ENCODE assay signal across 8 mouse cellular contexts in the genomic region with DNA sequence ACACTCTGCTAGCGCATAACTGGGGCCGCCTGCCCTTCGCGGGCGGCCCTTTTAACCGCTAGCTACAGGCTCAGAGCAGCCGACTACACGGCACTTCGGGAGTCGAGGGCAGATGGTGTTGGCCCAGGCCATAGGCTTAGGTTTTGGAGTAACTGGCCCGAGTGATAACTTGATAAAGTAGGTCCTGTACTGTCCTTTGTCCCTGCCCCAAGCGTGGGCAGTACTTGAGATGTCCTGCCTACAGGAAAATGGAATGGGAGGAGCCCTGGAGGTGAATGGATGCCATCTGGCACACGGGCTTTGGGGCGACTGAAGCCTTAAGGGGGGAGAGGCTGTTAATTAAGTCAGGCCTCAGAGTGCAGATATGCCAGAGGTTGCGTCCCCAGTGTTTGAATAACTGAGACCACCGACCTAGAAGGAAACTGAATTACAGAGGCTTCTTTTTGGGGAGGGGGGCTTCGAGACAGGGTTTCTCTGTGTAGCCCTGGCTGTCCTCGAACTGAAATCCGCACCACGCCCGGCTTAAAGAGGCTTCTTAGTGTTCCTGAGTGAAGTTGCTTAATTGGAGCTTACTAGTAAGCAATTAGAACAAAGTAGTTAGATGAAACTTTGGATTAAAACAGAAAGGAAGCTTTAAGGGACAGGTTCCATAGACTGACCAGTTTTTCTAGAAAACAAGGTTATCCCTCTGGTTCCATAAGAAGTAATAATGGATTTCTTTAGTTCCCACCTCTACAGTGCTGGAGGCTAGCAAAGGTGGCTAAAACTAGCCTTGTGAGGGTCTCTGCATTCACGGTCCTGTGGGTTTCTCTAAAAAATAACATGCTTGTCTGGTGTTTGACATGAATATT. TPM values are rescaled to one million over a fixed set of nuclear protein-coding genes. Genes with fewer than 3 reads are reported as not detected.
A peak's percentile ranks its signal among the peaks of the same experiment; 100 is the strongest.
DNase-seq lines count a peak whose midpoint lies in the region; ATAC-seq and TF ChIP-seq lines count a peak whose summit lies in the region.

No protein-coding gene starts in this region.

- H3K4me1 ChIP-seq in forebrain, embryonic 15.5 days = peaks cover 15% of the 10 kb centered on the region
- no peaks in the 10 kb centered on the region; the same call in 1 of the 2 replicates for H3K4me1 ChIP-seq in lung, adult 2 months (ENCODE audit: control insufficient read depth, insufficient read depth, low read length)
- peaks cover 6% of the 10 kb centered on the region; the same call in 1 of the 2 replicates for H3K4me1 ChIP-seq in olfactory bulb, adult 2 months (ENCODE audit: control insufficient read depth, insufficient read depth, low read length)

- no peaks in the 10 kb centered on the region for H3K9me3 ChIP-seq in forebrain, embryonic 15.5 days

- peak; percentile 63; the same call in 1 of the 2 replicates for TF ChIP-seq POLR2A in lung, adult 2 months (IDR thresholded peaks at IDR 0.05; ENCODE audit: borderline replicate concordance, extremely low read depth, low read depth, low read length)
- TF ChIP-seq POLR2A in olfactory bulb, adult 2 months (IDR thresholded peaks at IDR 0.05; ENCODE audit: insufficient read depth, low read depth, low read length) = no peak

- under 1% methylated on average over 22 of the region's 22 CpGs for WGBS in forebrain, embryonic 15.5 days
- WGBS in lung, adult 2 months = 7% methylated on average over 22 of the region's 22 CpGs
- WGBS in olfactory bulb, adult 2 months = 2% methylated on average over 22 of the region's 22 CpGs

- intact Hi-C loops in heart, postnatal 14 days (cut with DNase I) = loop anchor here (5.0 kb wide), 1 partner anchor 246 kb away; no protein-coding TSS in a partner anchor

- peak overlapping the region; percentile 71 for H3K4me2 ChIP-seq in forebrain, embryonic 15.5 days (replicated peaks)

- peak overlapping the region; percentile 97 for H3K9ac ChIP-seq in forebrain, embryonic 15.5 days (replicated peaks)

- ATAC-seq in forebrain, embryonic 15.5 days (replicated peaks) = peak; percentile 72

- DNase-seq in NIH3T3 (ENCODE audit: low read depth) = peak; percentile 85
- peak; percentile 56 to 67 for DNase-seq in cerebellum, adult 18-20 months
- DNase-seq in heart, postnatal 14 days = peak; percentile 66 to 79
- peak; percentile 75 to 83 for DNase-seq in kidney, postnatal 4 days
- peak; percentile 69 for DNase-seq in lung, adult 2 months
- peak; percentile 61 for DNase-seq in thymus, postnatal 25 days

- peak overlapping the region; percentile 84 for H3K4me3 ChIP-seq in forebrain, embryonic 15.5 days
- H3K4me3 ChIP-seq in lung, adult 2 months (replicated peaks; ENCODE audit: extremely low read depth, low read depth, low read length) = peak overlapping the region; percentile 97
- H3K4me3 ChIP-seq in olfactory bulb, adult 2 months (ENCODE audit: insufficient read depth, low read depth, low read length) = peak overlapping the region; percentile 74

- H3K27ac ChIP-seq in forebrain, embryonic 15.5 days (replicated peaks) = peak overlapping the region; percentile 96
- H3K27ac ChIP-seq in olfactory bulb, adult 2 months (ENCODE audit: insufficient read depth, low read depth, low read length) = peak overlapping the region; percentile 86

- no peaks in the 10 kb centered on the region for H3K36me3 ChIP-seq in forebrain, embryonic 15.5 days

- no peaks in the 10 kb centered on the region for H3K27me3 ChIP-seq in forebrain, embryonic 15.5 days

- no peak for TF ChIP-seq CTCF in lung, adult 2 months (IDR thresholded peaks at IDR 0.05; ENCODE audit: insufficient read depth, low read length)
- no peak for TF ChIP-seq CTCF in olfactory bulb, adult 2 months (IDR thresholded peaks at IDR 0.05; ENCODE audit: insufficient read depth, low read depth, low read length)

RNA-seq across cellular contexts. Expression of gene Ern1, which starts 13.9 kb away (rescaled TPM):
- 5.5 and 6.9 TPM in 2 replicates for polyA plus RNA-seq in forebrain, embryonic 15.5 days (2015; fragmentation: Nextera tagmentation; extraction: Ambion mirVana)
- total RNA-seq in heart, postnatal 14 days (2021) = 10 to 100 TPM in 1 of 2 experiments, 1 to 10 TPM in 1; 9.9 to 10.9 TPM
- 23.0 and 28.7 TPM in 2 replicates for polyA plus RNA-seq in lung, adult 2 months (2012; rRNA removed)
- polyA plus RNA-seq in olfactory bulb, adult 2 months (2012; ENCODE audit: insufficient read depth, insufficient read length, low replicate concordance, missing spikeins) = not detected in 2 replicates

Comparison
In these comparisons a context has a peak if more than half of its experiments do, and no peak if none do; other contexts are left out.
1. Peak in every context shown above with its lines: DNase-seq, ATAC-seq, H3K4me3 ChIP-seq and H3K27ac ChIP-seq.